Mouse (Mus musculus) bone marrow macrophage, adult 2 months (primary cell): Measurements from ENCODE around the gene Pdcd4. TPM values are rescaled to one million over a fixed set of nuclear protein-coding genes. Genes with fewer than 3 reads are reported as not detected.

Experiments
- H3K27ac ChIP-seq: 2 replicates; pipeline ENCODE4 v1.5.1; 2012; ENCODE audit warnings: low read depth, low read length; ENCODE audit not compliant: insufficient read depth
- H3K4me1 ChIP-seq: 2 replicates; pipeline ENCODE4 v1.6.1; 2012; ENCODE audit warnings: low read length; ENCODE audit not compliant: control insufficient read depth, insufficient read depth
- H3K4me3 ChIP-seq: 2 replicates; pipeline ENCODE4 v1.5.1; 2012; ENCODE audit warnings: mild to moderate bottlenecking, low read length, moderate library complexity; ENCODE audit not compliant: insufficient read depth
- CTCF ChIP-seq: IDR thresholded peaks from 2 replicates; pipeline ENCODE4 v1.5.1; 2012; ENCODE audit warnings: low read depth, mild to moderate bottlenecking, low read length, moderate library complexity
- POLR2A ChIP-seq: IDR thresholded peaks from 2 replicates; pipeline ENCODE4 v1.6.1; 2012; ENCODE audit warnings: mild to moderate bottlenecking, low read depth, low read length, borderline replicate concordance
- polyA plus RNA-seq: library from polyadenylated mRNA; stranded (reverse); fragments of >200 nt; gene quantifications from 2 replicates; pipeline ENCODE4 v1.2.4, GENCODE M21; 2012; ENCODE audit not compliant: missing spikeins, insufficient read depth, insufficient read length

The Pdcd4 gene
- polyA plus RNA-seq, 1 experiment, result 41.5 TPM

GRCm38 (mm10) chr19:53871502-53871901, 20.5 kb upstream of the Pdcd4 start:
- 0 out of 2 replicates have a peak, but pooled peaks cover 2% of the 10 kb centered on the region for H3K4me1 ChIP-seq
- no peak overlapping the region for H3K4me3 ChIP-seq
- H3K27ac ChIP-seq, result no peak overlapping the region
- no peak for TF ChIP-seq CTCF
- TF ChIP-seq POLR2A, result no peak

GRCm38 (mm10) chr19:53872994-53873713, 18.9 kb upstream of the Pdcd4 start:
- TF ChIP-seq POLR2A (no peak), CTCF (no peak)
- H3K4me3 ChIP-seq, result no peak overlapping the region
- H3K4me1 ChIP-seq, result 0 out of 2 replicates have a peak, but pooled peaks cover 2% of the 10 kb centered on the region
- H3K27ac ChIP-seq, result no peak overlapping the region

GRCm38 (mm10) chr19:53875246-53875645, 16.8 kb upstream of the Pdcd4 start:
- TF ChIP-seq POLR2A (no peak), CTCF (no peak)
- H3K4me3 ChIP-seq, result no peak overlapping the region
- H3K27ac ChIP-seq, result no peak overlapping the region
- H3K4me1 ChIP-seq, result 0 out of 2 replicates have a peak, but pooled peaks cover under 1% of the 10 kb centered on the region

GRCm38 (mm10) chr19:53877779-53878178, 14.3 kb upstream of the Pdcd4 start:
- Histone ChIP-seq H3K4me1 (no peaks in the 10 kb centered on the region), H3K27ac (no peak overlapping the region), H3K4me3 (no peak overlapping the region)
- TF ChIP-seq POLR2A (no peak), CTCF (no peak)

- TF ChIP-seq CTCF (no peak), POLR2A (no peak)
- Histone ChIP-seq H3K27ac (no peak overlapping the region), H3K4me3 (no peak overlapping the region), H3K4me1 (no peaks in the 10 kb centered on the region)
Observed at GRCm38 (mm10) chr19:53880460-53880859, 11.6 kb upstream of the Pdcd4 start.

- Histone ChIP-seq H3K4me3 (no peak overlapping the region), H3K4me1 (no peaks in the 10 kb centered on the region), H3K27ac (no peak overlapping the region)
- TF ChIP-seq CTCF (no peak), POLR2A (no peak)
Observed at GRCm38 (mm10) chr19:53881786-53882185, 10.2 kb upstream of the Pdcd4 start.

- Histone ChIP-seq H3K27ac (no peak overlapping the region), H3K4me3 (no peak overlapping the region), H3K4me1 (peaks cover 13% of the 10 kb centered on the region)
- TF ChIP-seq POLR2A (no peak), CTCF (no peak)
Observed at GRCm38 (mm10) chr19:53885450-53885849, 6.6 kb upstream of the Pdcd4 start.

- no peak for TF ChIP-seq POLR2A
- no peak for TF ChIP-seq CTCF
- Histone ChIP-seq H3K4me3 (no peak overlapping the region), H3K4me1 (peaks cover 13% of the 10 kb centered on the region), H3K27ac (no peak overlapping the region)
Observed at GRCm38 (mm10) chr19:53886576-53887370, 5.3 kb upstream of the Pdcd4 start.

- Histone ChIP-seq H3K27ac (no peak overlapping the region), H3K4me3 (no peak overlapping the region), H3K4me1 (peaks cover 13% of the 10 kb centered on the region)
- TF ChIP-seq POLR2A (no peak), CTCF (no peak)
Observed at GRCm38 (mm10) chr19:53887822-53888221, 4.2 kb upstream of the Pdcd4 start.

GRCm38 (mm10) chr19:53888331-53888730, 3.7 kb upstream of the Pdcd4 start:
- no peak overlapping the region for H3K27ac ChIP-seq
- TF ChIP-seq CTCF, result no peak
- TF ChIP-seq POLR2A, result no peak
- H3K4me3 ChIP-seq, result no peak overlapping the region
- peaks cover 18% of the 10 kb centered on the region for H3K4me1 ChIP-seq
